Mouse (Mus musculus) left cerebral cortex, adult 2 months (tissue): ENCODE measurements around the gene Ttc7b. TPM values are rescaled to one million over a fixed set of nuclear protein-coding genes. Genes with fewer than 3 reads are reported as not detected.

ENCODE experiments used
- DNase-seq, 2 experiments: peaks; one replicate each; pipeline ENCODE4 v3.0.0; 2021 to 2022; ENCODE audit warnings: low spot score in 2 of 2, mixed read lengths in 1 of 2; ENCODE audit errors: extremely low spot score in 1 of 2
- H3K27ac ChIP-seq: fragments of 200-600 bp; 2 replicates; pipeline ENCODE4 v1.8.1; 2022
- H3K4me3 ChIP-seq: fragments of 200-600 bp; 2 replicates; pipeline ENCODE4 v1.8.1; 2022
- CTCF ChIP-seq: fragments of 200-600 bp; IDR thresholded peaks from 2 replicates; pipeline ENCODE4 v1.8.1; 2022; ENCODE audit warnings: antibody characterized with exemption, mild to moderate bottlenecking, moderate library complexity
- intact Hi-C: fragments of 180-260 bp; cut with DNase I; formaldehyde crosslinking; loops from one replicate; pipeline ENCODE4 v1.15.1; 2025
- total RNA-seq, 2 experiments: library from RNA; stranded (reverse); gene quantifications; 2 replicates each; pipeline ENCODE4 v1.2.3; 2021

Gene Ttc7b
- total RNA-seq, 2 experiments from 2014 or later, result 242 to 253 TPM

- no peak for TF ChIP-seq CTCF
- Histone ChIP-seq H3K4me3 (no peak overlapping the region), H3K27ac (peak overlapping the region; percentile 45)
- intact Hi-C loops, result no loop called here
- DNase-seq, result no peak
Observed at GRCm38 (mm10) chr12:100405512-100406030, 115.1 kb downstream of the Ttc7b start.

GRCm38 (mm10) chr12:100404430-100404829 is 116.2 kb downstream of the Ttc7b start:
- no peak overlapping the region for H3K4me3 ChIP-seq
- no peak for DNase-seq
- intact Hi-C loops, result no loop called here
- H3K27ac ChIP-seq, result peak overlapping the region; percentile 70
- TF ChIP-seq CTCF, result no peak

GRCm38 (mm10) chr12:100403005-100403324 is 117.7 kb downstream of the Ttc7b start:
- DNase-seq, result no peak
- no peak overlapping the region for H3K4me3 ChIP-seq
- TF ChIP-seq CTCF, result no peak
- peak overlapping the region; percentile 70 for H3K27ac ChIP-seq
- intact Hi-C loops, result no loop called here

GRCm38 (mm10) chr12:100402296-100403004 is 118.2 kb downstream of the Ttc7b start:
- Histone ChIP-seq H3K27ac (peak overlapping the region; percentile 70), H3K4me3 (no peak overlapping the region)
- intact Hi-C loops, result no loop called here
- no peak for DNase-seq
- TF ChIP-seq CTCF, result no peak

- no peak overlapping the region for H3K4me3 ChIP-seq
- H3K27ac ChIP-seq, result no peak overlapping the region
- intact Hi-C loops, result no loop called here
- DNase-seq, result no peak
- no peak for TF ChIP-seq CTCF
Observed at GRCm38 (mm10) chr12:100400119-100400518, 120.5 kb downstream of the Ttc7b start.

GRCm38 (mm10) chr12:100399126-100399727 is 121.4 kb downstream of the Ttc7b start:
- no peak for TF ChIP-seq CTCF
- H3K27ac ChIP-seq, result peak overlapping the region; percentile 83
- intact Hi-C loops, result no loop called here

GRCm38 (mm10) chr12:100398268-100398943 is 122.2 kb downstream of the Ttc7b start:
- DNase-seq, result no peak
- no peak overlapping the region for H3K4me3 ChIP-seq
- intact Hi-C loops, result no loop called here
- TF ChIP-seq CTCF, result no peak
- peak overlapping the region; percentile 83 for H3K27ac ChIP-seq

More at GRCm38 (mm10) chr12:100399126-100399727, 121.4 kb downstream of the Ttc7b start:
- no peak for DNase-seq
- H3K4me3 ChIP-seq, result no peak overlapping the region

- no peak for TF ChIP-seq CTCF
- intact Hi-C loops, result no loop called here
- DNase-seq, result no peak
- Histone ChIP-seq H3K4me3 (no peak overlapping the region), H3K27ac (peak overlapping the region; percentile 83)
Observed at GRCm38 (mm10) chr12:100397432-100398146, 123.0 kb downstream of the Ttc7b start.

- intact Hi-C loops, result no loop called here
- no peak for TF ChIP-seq CTCF
- Histone ChIP-seq H3K27ac (no peak overlapping the region), H3K4me3 (no peak overlapping the region)
- no peak for DNase-seq
Observed at GRCm38 (mm10) chr12:100396806-100397205, 123.8 kb downstream of the Ttc7b start.

- Histone ChIP-seq H3K27ac (peak overlapping the region; percentile 81; the same call in 1 of the 2 replicates), H3K4me3 (no peak overlapping the region)
- intact Hi-C loops, result no loop called here
- no peak for TF ChIP-seq CTCF
- DNase-seq, result no peak
Observed at GRCm38 (mm10) chr12:100393532-100393931, 127.1 kb downstream of the Ttc7b start.

- Histone ChIP-seq H3K27ac (peak overlapping the region; percentile 81), H3K4me3 (no peak overlapping the region)
- intact Hi-C loops, result no loop called here
- TF ChIP-seq CTCF, result no peak
- no peak for DNase-seq
Observed at GRCm38 (mm10) chr12:100393109-100393508, 127.5 kb downstream of the Ttc7b start.

GRCm38 (mm10) chr12:100392466-100392865 is 128.2 kb downstream of the Ttc7b start:
- Histone ChIP-seq H3K27ac (peak overlapping the region; percentile 81), H3K4me3 (no peak overlapping the region)
- no peak for DNase-seq
- intact Hi-C loops, result no loop called here
- no peak for TF ChIP-seq CTCF
